ENCODE assay signal across 8 mouse cellular contexts in the genomic region with DNA sequence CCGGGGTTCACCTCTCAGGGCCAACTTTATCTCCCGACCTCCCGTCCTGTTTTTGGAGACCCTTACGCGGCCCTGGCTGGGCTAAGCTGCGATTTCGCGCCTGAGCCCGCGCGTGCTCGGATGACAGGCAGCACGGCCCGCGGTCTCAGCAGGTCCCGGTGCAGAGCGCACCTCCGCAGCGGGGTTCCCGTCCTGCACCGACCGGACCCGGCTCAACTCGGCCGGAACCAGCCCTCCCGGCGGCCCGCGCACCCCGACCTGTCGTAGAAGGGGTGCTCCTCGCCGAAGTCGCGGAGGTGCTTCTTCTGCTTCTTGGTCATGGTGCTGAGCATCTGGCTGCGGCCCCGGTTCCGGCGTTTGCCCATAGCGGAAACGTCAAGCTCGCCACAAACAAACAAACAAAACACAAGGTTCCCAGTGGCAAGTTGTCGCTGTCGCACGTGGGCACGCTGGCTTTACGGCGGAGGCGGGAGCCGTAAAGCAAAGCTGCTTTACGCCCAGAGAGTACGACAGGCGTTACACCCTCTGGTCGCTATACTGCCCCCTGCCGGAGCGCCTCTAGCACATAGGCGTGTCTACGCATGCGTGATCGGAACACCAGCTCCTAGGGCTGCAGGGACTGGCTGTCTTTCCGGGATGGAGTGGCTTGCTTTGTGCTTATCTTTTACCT. TPM values are rescaled to one million over a fixed set of nuclear protein-coding genes. Genes with fewer than 3 reads are reported as not detected.
A peak's percentile ranks its signal among the peaks of the same experiment; 100 is the strongest.
DNase-seq lines count a peak whose midpoint lies in the region; ATAC-seq and TF ChIP-seq lines count a peak whose summit lies in the region.

A gene (minus strand): TSS at position 487 of the 670 bp plus-strand sequence.

- ATAC-seq in embryonic facial prominence, embryonic 13.5 days (ENCODE audit: insufficient number of reproducible peaks, insufficient read depth, low FRiP score, low TSS enrichment, low read depth): peak; percentile 84; the same call in 1 of the 2 replicates
- ATAC-seq in limb, embryonic 12.5 days (ENCODE audit: insufficient number of reproducible peaks, insufficient read depth, low FRiP score, low TSS enrichment, low read depth): peak; percentile 83
- ATAC-seq in midbrain, embryonic 15.5 days (replicated peaks): peak; percentile 95

- no peaks in the 10 kb centered on the region for H3K27me3 ChIP-seq in embryonic facial prominence, embryonic 13.5 days
- no peaks in the 10 kb centered on the region for H3K27me3 ChIP-seq in kidney, adult 2 months (replicated peaks; ENCODE audit: control insufficient read depth, insufficient read depth, low read length)
- no peaks in the 10 kb centered on the region for H3K27me3 ChIP-seq in limb, embryonic 12.5 days
- no peaks in the 10 kb centered on the region for H3K27me3 ChIP-seq in midbrain, embryonic 15.5 days (replicated peaks)
- no peaks in the 10 kb centered on the region for H3K27me3 ChIP-seq in spleen, adult 2 months (ENCODE audit: control insufficient read depth, insufficient read depth, low read length)

- WGBS in embryonic facial prominence, embryonic 13.5 days: under 1% methylated on average over 61 of the region's 61 CpGs
- under 1% methylated on average over 61 of the region's 61 CpGs for WGBS in kidney, adult 2 months
- WGBS in limb, embryonic 12.5 days: under 1% methylated on average over 61 of the region's 61 CpGs
- whole genome bisulfite sequencing in midbrain, embryonic 15.5 days: under 1% methylated on average over 61 of the region's 61 CpGs
- under 1% methylated on average over 61 of the region's 61 CpGs for WGBS in spleen, adult 2 months

- H3K4me3 ChIP-seq in embryonic facial prominence, embryonic 13.5 days: peak within 1 kb of the TSS; percentile 96
- H3K4me3 ChIP-seq in kidney, adult 2 months (ENCODE audit: insufficient read depth, low read depth, low read length): peak within 1 kb of the TSS; percentile 91
- peak within 1 kb of the TSS; percentile 98 for H3K4me3 ChIP-seq in limb, embryonic 12.5 days (replicated peaks)
- peak within 1 kb of the TSS; percentile 97 for H3K4me3 ChIP-seq in midbrain, embryonic 15.5 days
- H3K4me3 ChIP-seq in spleen, adult 2 months (ENCODE audit: extremely low read depth, insufficient read depth, insufficient read length): peak within 1 kb of the TSS; percentile 70

- peaks cover 22% of the 10 kb centered on the region for H3K36me3 ChIP-seq in embryonic facial prominence, embryonic 13.5 days
- H3K36me3 ChIP-seq in kidney, adult 2 months (ENCODE audit: control insufficient read depth, insufficient read depth, low read length): no peaks in the 10 kb centered on the region
- peaks cover 25% of the 10 kb centered on the region for H3K36me3 ChIP-seq in limb, embryonic 12.5 days
- peaks cover 3% of the 10 kb centered on the region; the same call in 1 of the 2 replicates for H3K36me3 ChIP-seq in midbrain, embryonic 15.5 days (replicated peaks)
- peaks cover 10% of the 10 kb centered on the region for H3K36me3 ChIP-seq in spleen, adult 2 months (ENCODE audit: control insufficient read depth, insufficient read depth, low read length)

- peak; percentile 98 for TF ChIP-seq CTCF in kidney, adult 2 months (conservative IDR thresholded peaks at IDR 0.05; ENCODE audit: insufficient read depth, insufficient read length, low read depth, low read length)
- peak; percentile 93 for TF ChIP-seq CTCF in spleen, adult 2 months (IDR thresholded peaks at IDR 0.05; ENCODE audit: extremely low read depth, insufficient read depth, insufficient read length, insufficient replicate concordance)

- peaks cover 6% of the 10 kb centered on the region for H3K4me1 ChIP-seq in embryonic facial prominence, embryonic 13.5 days
- H3K4me1 ChIP-seq in kidney, adult 2 months (ENCODE audit: control insufficient read depth, insufficient read depth, low read length): peaks cover 8% of the 10 kb centered on the region; the same call in 1 of the 2 replicates
- peaks cover 12% of the 10 kb centered on the region for H3K4me1 ChIP-seq in limb, embryonic 12.5 days (replicated peaks)
- H3K4me1 ChIP-seq in midbrain, embryonic 15.5 days: peaks cover 20% of the 10 kb centered on the region
- peaks cover 2% of the 10 kb centered on the region; the same call in 1 of the 2 replicates for H3K4me1 ChIP-seq in spleen, adult 2 months (ENCODE audit: control insufficient read depth, insufficient read depth, insufficient read length)

- peak; percentile 35 for TF ChIP-seq POLR2A in kidney, adult 2 months (IDR thresholded peaks at IDR 0.05; ENCODE audit: low read depth, low read length)
- TF ChIP-seq POLR2A in spleen, adult 2 months (IDR thresholded peaks at IDR 0.05; ENCODE audit: low read depth, low read length): no peak; the same call in 1 of the 2 replicates

- DNase-seq in 3134 (ENCODE audit: extremely low read depth, insufficient read length, low spot score): peak; percentile 92
- peak; percentile 97 to 98 for DNase-seq in adrenal gland, postnatal 36 days
- peak; percentile 96 to 99 for DNase-seq in heart, adult 18-20 months
- peak; percentile 97 for DNase-seq in kidney, adult 2 months
- DNase-seq in spleen, adult 2 months (ENCODE audit: low read depth in 1 of 2, low spot score in 2 of 2): peak; percentile 93 to 97

- H3K9ac ChIP-seq in embryonic facial prominence, embryonic 13.5 days: peak within 1 kb of the TSS; percentile 87
- H3K9ac ChIP-seq in limb, embryonic 12.5 days (replicated peaks): peak within 1 kb of the TSS; percentile 90
- H3K9ac ChIP-seq in midbrain, embryonic 15.5 days: peak within 1 kb of the TSS; percentile 79

- peak within 1 kb of the TSS; percentile 69 for H3K4me2 ChIP-seq in embryonic facial prominence, embryonic 13.5 days
- peak within 1 kb of the TSS; percentile 63 for H3K4me2 ChIP-seq in limb, embryonic 12.5 days
- H3K4me2 ChIP-seq in midbrain, embryonic 15.5 days: peak within 1 kb of the TSS; percentile 63

- H3K27ac ChIP-seq in embryonic facial prominence, embryonic 13.5 days: no peak within 1 kb of the TSS
- 0 out of 2 replicates have a peak within 1 kb of the TSS, but pooled peaks have one; percentile 45 for H3K27ac ChIP-seq in kidney, adult 2 months (ENCODE audit: insufficient read depth, low read depth, low read length)
- H3K27ac ChIP-seq in limb, embryonic 12.5 days: no peak within 1 kb of the TSS
- H3K27ac ChIP-seq in midbrain, embryonic 15.5 days: peak within 1 kb of the TSS; percentile 82
- H3K27ac ChIP-seq in spleen, adult 2 months (ENCODE audit: insufficient read depth, low read length): peak within 1 kb of the TSS; percentile 31; the same call in 1 of the 2 replicates

- H3K9me3 ChIP-seq in embryonic facial prominence, embryonic 13.5 days: no peaks in the 10 kb centered on the region
- H3K9me3 ChIP-seq in limb, embryonic 12.5 days: no peaks in the 10 kb centered on the region
- no peaks in the 10 kb centered on the region for H3K9me3 ChIP-seq in midbrain, embryonic 15.5 days

RNA-seq across cellular contexts. Expression of the gene that starts here (rescaled TPM):
- total RNA-seq in adrenal gland, postnatal 36 days (2021): 10 to 100 TPM; 13.7 to 15.9 TPM
- polyA plus RNA-seq in embryonic facial prominence, embryonic 13.5 days (2015; fragmentation: Nextera tagmentation; extraction: Ambion mirVana): 9.7 and 13.5 TPM in 2 replicates
- 10 to 100 TPM; 10.1 to 12.4 TPM for total RNA-seq in heart, adult 18-20 months (2021)
- 13.0 and 13.5 TPM in 2 replicates for polyA plus RNA-seq in kidney, adult 2 months (2012; rRNA removed)
- 12.0 TPM in 2 replicates for polyA plus RNA-seq in limb, embryonic 12.5 days (2016; fragmentation: Nextera tagmentation; extraction: Ambion mirVana)
- 9.0 and 9.8 TPM in 2 replicates for polyA plus RNA-seq in midbrain, embryonic 15.5 days (2015; fragmentation: Nextera tagmentation; extraction: Ambion mirVana)
- polyA plus RNA-seq in spleen, adult 2 months (2012; rRNA removed): 17.1 and 17.3 TPM in 2 replicates

Comparison
In these comparisons a context has a peak if more than half of its experiments do, and no peak if none do; other contexts are left out.
1. H3K27ac ChIP-seq: peak in kidney, adult 2 months (single experiment), midbrain, embryonic 15.5 days (single experiment) and spleen, adult 2 months (single experiment); none in embryonic facial prominence, embryonic 13.5 days (single experiment) and limb, embryonic 12.5 days (single experiment).
2. Peak in every context shown above with its lines, with median percentiles within 50 percentile points of each other: DNase-seq, ATAC-seq, H3K4me2 ChIP-seq, H3K4me3 ChIP-seq and H3K9ac ChIP-seq.